Mouse (Mus musculus) E14TG2a.4 (cell line): ENCODE results near the gene Dhx40.

Source experiments
- CTCF ChIP-seq: conservative IDR thresholded peaks from 2 replicates; pipeline ENCODE4 v1.5.1; 2014; ENCODE audit warnings: low read length
- NANOG ChIP-seq: IDR thresholded peaks from 2 replicates; pipeline ENCODE4 v1.6.1; 2014; ENCODE audit warnings: borderline replicate concordance, low read length, mixed read lengths
- POU5F1 ChIP-seq: IDR thresholded peaks from 2 replicates; pipeline ENCODE4 v1.6.1; 2014; ENCODE audit warnings: low read length, borderline replicate concordance

DNA sequence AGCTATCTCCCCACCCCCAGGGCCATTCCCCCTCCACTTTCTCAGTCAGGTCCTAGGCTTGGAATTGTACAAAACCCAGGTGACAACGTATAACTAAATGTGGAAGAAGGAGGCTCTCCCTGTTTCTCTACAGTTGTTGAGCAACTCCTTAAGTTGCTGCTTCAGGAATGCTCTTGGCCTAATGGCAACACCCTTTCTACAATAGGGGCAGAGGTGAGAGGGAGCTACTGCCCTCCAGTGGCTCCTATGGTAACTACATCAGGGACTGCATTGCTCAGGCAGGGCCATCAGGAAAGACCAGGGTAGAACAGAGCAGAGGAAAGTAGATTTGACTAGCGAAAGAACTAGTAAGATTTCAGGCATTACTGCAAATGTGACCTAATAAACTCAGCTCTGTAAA, 28.8 kb upstream of the Dhx40 start:
- peak; percentile 81 for TF ChIP-seq CTCF
- TF ChIP-seq POU5F1: no peak
- TF ChIP-seq NANOG: no peak
